Mouse (Mus musculus) skeletal muscle tissue, adult 2 months (tissue): ENCODE results near the gene Samd14.

Source experiments
- DNase-seq: peaks from one replicate; pipeline ENCODE4 v3.0.0-alpha.2; 2012; ENCODE audit warnings: low read depth, low spot score

Samd14 gene

DNA sequence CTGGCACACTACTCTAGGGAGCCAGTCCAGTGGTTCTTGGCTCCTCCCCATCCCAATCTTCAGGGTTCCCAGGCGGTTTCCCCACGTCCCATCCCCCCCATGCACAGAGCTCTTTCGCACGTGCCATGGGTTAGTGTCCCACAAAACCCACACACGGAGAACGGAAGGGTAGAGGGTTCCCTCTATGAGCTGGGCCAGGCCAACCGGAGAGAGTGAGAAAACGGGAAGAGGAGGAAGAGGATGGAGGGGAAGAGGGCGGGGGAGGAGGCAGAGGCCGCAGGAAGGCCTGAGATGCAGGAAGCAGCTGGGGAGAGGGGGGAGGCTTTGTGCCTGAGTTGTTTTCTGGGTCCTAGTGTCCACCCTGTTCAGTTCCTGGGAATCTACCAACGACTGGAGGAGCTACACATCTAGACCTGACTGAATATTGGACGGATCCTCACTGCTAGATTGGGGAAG, 20.1 kb upstream of the Samd14 start:
- peak; percentile 92 for DNase-seq

GRCm38 (mm10) chr11:94990102-94990748, 19.5 kb upstream of the Samd14 start:
- no peak for DNase-seq

DNA sequence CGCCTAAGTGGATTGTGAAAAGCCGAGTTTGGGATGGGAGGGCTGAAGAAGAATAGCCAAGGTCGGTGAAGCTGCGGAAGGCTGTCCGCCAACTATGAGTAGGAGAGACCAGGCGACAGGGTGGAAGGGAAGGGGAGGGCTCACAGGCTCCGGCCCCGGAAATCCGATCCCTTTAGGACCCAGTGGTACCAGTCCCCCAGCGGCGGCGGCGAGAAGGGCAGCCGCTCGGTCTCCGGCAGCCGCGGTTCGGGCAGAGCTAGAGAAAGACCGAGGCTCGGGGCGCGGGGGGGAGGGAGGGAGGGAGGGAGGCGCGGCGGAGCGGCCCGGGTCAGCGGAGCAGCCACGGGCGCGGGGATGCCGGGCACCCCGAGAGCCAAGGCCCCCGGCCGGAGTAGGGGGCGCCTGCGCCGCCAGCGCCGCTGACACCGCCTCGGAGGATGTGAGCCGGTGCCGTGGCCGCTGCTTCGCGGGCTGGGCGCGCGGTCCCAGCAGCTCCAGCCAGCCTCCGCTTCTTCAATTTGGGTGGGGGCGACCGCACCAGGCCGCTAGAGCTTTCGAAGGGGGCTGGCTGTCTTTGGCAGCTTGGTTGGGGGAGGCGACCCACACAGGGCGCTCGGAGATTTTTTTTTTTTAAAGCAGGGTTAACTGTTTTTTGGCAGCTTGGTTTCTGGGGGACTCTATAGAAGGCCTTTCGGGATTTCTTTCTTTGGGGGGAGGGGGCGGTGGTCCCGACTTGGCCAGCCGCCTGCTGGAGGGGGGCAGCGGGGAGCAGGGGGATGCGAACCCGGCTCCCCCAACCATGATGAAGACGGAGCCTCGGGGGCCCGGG, 18.7 kb upstream of the Samd14 start, which contains the start of gene Ppp1r9b:
Gene Ppp1r9b, plus strand, starts transcription at position 287 of the 829 bp plus-strand sequence.
- DNase-seq, result peak; percentile 93

DNA sequence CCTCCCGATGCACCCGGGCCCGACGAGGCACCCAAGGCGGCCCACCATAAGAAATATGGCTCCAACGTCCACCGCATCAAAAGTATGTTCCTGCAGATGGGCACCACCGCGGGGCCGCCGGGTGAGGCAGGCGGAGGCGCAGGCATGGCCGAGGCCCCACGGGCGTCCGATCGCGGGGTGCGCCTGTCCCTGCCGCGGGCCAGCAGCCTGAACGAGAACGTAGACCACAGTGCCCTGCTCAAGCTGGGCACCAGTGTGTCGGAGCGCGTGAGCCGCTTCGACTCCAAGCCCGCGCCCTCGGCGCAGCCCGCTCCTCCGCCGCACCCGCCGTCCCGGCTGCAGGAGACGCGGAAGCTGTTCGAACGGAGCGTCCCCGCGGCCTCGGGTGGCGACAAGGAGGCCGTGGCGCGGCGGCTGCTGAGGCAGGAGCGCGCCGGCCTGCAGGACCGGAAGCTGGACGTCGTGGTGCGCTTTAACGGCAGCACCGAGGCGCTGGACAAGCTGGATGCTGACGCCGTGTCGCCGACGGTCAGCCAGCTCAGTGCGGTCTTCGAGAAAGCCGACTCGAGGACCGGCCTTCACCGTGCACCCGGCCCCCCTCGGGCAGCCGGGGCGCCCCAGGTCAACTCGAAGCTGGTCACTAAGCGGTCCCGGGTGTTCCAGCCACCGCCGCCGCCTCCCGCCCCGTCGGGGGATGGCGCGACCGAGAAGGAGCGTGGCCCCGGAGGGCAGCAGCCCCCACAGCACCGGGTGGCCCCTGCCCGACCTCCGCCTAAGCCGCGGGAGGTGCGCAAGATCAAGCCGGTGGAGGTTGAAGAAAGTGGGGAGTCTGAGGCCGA, 17.8 kb upstream of the Samd14 start:
- no peak for DNase-seq

- DNase-seq, result no peak
Measured at GRCm38 (mm10) chr11:94992480-94992753, 17.3 kb upstream of the Samd14 start.

- no peak for DNase-seq
Measured at GRCm38 (mm10) chr11:94992754-94993606, 16.7 kb upstream of the Samd14 start.

DNA sequence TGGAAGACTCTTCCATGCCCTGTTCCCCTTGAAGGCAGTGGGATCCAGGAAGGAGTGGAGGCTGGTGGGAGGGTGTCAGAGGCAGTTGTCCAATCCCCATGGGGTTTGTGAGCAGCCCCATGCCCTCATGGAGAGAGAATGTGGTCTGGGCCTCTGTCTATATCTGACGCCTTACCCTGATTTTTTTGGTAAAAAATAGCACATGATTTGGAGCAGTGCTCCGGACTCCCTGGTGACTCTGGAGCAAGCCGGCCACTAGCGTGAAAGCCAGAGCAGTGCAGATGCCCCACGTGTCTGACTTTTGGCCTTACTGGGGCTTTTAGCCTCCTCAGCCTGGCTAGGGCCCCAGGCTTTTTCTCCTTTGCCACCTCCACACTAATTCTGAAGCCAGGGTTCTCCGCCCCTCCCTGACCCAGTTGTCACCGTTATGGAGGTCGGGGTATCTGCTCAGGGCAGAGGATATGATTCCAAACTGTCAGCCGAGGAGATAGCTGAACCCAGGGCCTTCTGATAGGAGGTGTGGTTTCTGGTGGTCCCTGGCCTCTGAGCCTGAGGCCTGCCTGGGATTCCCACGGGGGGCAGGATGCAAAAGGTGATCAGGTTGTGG, 15.4 kb upstream of the Samd14 start:
- no peak for DNase-seq

DNA sequence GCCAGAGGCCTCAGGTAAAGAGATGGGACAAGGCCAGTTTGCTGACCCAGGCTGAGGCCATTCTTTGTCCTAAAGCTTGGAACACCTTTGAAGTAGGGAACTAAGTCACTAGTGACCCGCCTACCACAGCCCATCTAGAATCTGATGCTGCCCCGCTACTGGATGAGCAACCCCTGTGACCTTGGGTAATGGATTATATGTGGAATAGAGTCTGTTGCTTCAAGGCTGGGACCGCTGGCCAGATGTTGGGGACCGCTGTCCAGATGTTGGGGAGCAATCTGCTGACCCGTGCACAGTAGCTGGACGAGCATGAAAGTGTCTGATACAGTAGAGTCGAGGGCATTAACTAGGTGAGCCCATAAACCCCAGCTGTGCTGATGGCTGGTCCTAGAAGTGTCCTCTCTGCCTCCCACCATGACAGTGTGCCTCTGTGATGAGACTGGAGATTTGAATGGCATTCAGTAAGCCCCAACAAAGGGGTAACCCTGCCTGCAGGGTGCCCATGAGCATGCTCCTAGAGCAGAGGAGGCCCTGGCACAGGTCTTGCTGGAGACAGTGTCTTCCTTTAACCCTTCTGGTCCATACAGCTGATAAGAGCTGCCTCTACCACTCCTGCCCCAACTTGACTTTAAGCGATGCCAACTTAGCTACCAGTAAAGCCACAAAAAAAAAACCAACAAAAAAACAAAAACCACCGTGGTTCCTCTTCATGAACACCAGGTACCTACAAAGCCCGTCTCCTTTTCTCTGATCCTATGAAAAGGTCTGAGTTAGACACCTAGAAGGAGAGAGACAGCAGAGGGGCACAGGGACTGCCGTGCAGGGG, 14.5 kb upstream of the Samd14 start:
- no peak for DNase-seq

GRCm38 (mm10) chr11:94996101-94996500, 13.6 kb upstream of the Samd14 start:
- no peak for DNase-seq

DNA sequence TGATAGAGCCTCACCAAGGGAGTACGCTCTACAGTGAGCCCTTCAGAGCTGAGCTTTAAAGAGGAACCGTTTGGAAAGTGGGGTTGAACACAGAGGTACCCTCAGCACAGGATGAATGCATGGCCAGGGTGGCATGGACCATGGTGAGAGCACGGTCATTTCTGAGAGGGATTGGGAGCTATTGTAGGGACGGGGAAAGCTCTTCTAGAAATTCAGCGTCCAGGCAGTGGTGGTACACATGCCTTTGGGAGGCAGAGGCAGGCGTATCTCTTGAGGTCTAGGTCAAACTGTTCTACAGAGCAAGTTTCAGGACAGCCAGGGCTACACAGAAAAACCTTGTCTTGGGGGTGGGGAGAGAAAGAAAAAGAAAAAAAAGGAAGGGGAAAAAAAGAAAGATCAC, 12.7 kb upstream of the Samd14 start:
- DNase-seq, result no peak

DNA sequence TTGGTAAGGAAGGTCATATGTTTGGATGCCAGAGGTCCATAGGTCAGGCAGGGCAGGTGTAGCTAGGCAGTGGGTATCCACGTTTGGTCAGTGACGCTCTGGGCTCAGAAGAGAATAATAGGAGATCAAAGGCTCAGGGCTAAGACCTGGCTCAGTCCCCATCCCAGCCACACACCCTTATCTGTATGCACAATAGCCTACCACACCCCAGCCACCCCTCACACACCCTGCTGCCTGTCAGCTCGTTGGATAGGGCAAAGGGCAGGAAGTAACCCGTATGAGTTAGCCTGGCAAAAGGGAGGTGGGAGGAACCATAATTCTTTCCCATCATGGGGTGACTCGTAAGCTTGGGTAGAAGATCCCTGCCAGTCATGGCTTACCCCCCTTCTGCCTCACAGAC, 12.1 kb upstream of the Samd14 start:
- DNase-seq, result no peak

- no peak for DNase-seq
Measured at GRCm38 (mm10) chr11:94998041-94998531, 11.6 kb upstream of the Samd14 start.

DNA sequence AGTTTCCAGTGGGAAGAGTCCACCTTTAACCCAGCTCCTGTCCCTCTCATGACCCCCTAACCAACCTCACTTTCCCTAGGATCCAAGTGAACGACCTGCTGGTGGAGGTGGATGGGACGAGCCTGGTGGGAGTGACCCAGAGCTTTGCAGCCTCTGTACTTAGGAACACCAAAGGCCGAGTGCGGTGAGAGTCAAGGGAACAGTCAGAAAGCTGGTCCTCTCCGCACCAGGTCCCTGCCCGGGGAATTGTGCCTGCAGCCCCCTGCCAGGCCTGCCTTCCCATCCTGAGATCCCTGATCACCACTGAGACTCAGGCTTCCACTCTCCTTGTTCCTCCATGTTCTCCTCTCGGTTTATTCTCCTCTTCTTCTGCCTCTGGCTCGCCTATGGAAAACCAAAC, 9.6 kb upstream of the Samd14 start:
- no peak for DNase-seq

DNA sequence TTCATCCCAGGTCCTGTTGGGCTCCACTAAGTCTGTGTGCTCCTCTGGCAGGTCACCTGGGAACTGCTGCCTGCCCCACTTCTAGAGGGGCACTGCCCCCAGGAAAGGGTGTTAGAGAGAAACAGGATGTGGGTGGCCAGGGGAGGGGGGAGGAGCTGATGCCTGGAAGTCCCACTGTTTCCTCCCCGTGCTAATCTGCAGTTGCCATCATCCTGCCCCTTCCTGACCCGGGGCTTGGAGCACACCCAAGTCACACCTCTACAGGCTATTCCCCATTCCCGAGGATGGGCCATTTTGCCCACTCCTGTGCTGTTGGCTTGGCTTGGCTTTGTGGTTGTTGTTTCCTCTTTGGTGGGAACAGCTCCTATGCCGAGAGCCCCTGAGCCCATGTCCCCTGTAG, 9.1 kb upstream of the Samd14 start:
- no peak for DNase-seq

DNA sequence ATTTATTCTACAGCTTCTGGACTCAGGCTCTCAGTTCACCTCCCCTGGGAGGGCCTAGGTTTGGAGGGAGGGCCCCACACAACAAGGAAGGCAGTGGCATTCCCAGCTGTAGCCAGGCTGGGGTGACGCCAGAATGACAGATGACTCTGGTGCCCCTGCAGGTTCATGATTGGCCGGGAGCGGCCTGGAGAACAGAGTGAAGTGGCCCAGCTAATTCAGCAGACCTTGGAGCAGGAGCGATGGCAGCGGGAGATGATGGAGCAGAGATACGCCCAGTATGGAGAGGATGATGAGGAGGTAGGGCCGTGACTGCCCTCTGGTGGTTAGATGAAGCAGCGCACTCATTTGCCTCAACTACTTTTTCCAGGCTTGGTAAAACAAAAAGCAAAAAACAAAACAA, 8.6 kb upstream of the Samd14 start:
- DNase-seq, result peak; percentile 73

DNA sequence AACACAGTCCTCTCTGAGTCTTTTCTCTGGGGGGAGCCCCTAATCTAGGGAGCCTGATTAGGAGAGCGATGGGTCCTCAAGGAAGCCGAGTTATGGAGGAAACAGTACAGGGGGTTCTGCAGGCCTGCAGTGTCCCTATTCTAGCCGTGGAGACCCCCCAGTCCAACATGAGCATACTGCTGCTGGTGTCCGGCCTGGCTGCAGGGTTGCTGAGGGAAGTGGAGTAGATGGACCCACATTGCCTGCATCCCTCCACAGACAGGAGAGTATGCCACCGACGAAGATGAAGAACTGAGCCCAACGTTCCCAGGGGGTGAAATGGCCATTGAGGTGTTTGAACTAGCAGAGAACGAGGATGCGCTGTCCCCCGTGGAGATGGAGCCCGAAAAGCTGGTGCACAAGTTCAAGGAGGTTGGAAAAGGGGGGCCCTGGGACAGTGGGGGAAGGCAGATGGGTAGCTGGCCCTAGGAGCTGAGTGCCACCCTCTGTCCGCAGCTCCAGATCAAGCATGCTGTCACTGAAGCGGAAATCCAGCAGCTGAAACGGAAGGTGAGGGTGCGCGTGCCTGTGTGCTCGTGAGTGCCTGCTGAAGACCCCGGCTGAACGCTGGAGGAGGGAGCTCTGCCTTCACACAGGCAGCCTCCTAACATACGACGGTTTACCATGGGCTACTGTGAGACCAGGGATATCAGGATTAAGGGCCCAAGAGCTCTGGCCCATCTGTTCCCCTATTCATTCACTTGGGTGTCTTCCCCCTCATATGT, 7.9 kb upstream of the Samd14 start:
- no peak for DNase-seq

- DNase-seq, result no peak
Measured at GRCm38 (mm10) chr11:95002705-95003104, 7.0 kb upstream of the Samd14 start.

GRCm38 (mm10) chr11:95004136-95004936, 5.3 kb upstream of the Samd14 start:
- no peak for DNase-seq

DNA sequence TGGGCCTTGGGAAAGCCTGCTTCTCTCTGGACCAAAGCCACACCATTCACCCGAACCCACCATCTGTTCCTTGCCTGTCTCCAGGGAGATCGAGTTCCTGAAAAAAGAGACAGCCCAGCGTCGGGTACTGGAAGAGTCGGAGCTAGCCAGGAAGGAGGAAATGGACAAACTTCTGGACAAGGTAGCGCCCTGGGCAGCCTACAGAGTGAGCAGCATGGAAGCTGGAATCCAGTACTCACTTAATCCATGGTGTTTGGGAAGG, 4.8 kb upstream of the Samd14 start:
- no peak for DNase-seq
